Mouse (Mus musculus) limb, embryonic 14.5 days (tissue): ENCODE results near the gene Nol11. TPM values are rescaled to one million over a fixed set of nuclear protein-coding genes. Genes with fewer than 3 reads are reported as not detected.

Source experiments
- ATAC-seq: fragments of 200-750 bp; cut with Nextera tagmentation; 2 replicates; pipeline ENCODE4 v1.8.0; 2017; ENCODE audit warnings: low read depth, moderate number of reproducible peaks, moderate TSS enrichment; ENCODE audit not compliant: low FRiP score
- DNase-seq: peaks from one replicate; pipeline ENCODE4 v3.0.0-alpha.2; 2015; ENCODE audit warnings: low spot score
- H3K27ac ChIP-seq: fragments of 300-500 bp; sonication (generic); replicated peaks from 2 replicates; pipeline ENCODE4 v1.5.1; 2014; ENCODE audit warnings: low read depth, mild to moderate bottlenecking, low read length, moderate library complexity, mixed read lengths
- H3K27me3 ChIP-seq: fragments of 300-500 bp; sonication (generic); 2 replicates; pipeline ENCODE4 v1.6.1; 2014; ENCODE audit warnings: low read length, mixed read lengths; ENCODE audit not compliant: control insufficient read depth, insufficient read depth
- H3K36me3 ChIP-seq: fragments of 300-500 bp; sonication (generic); 2 replicates; pipeline ENCODE4 v1.6.1; 2014; ENCODE audit warnings: mild to moderate bottlenecking, low read length, moderate library complexity, mixed read lengths; ENCODE audit not compliant: control insufficient read depth, insufficient read depth
- H3K4me1 ChIP-seq: fragments of 300-500 bp; sonication (generic); 2 replicates; pipeline ENCODE4 v1.6.1; 2014; ENCODE audit warnings: antibody characterized with exemption, low read length, mixed read lengths; ENCODE audit not compliant: control insufficient read depth, insufficient read depth
- H3K4me2 ChIP-seq: fragments of 300-500 bp; sonication (generic); replicated peaks from 2 replicates; pipeline ENCODE4 v1.6.1; 2014; ENCODE audit warnings: low read depth, mild to moderate bottlenecking, low read length, moderate library complexity; ENCODE audit not compliant: severe bottlenecking
- H3K4me3 ChIP-seq: fragments of 300-500 bp; sonication (generic); replicated peaks from 2 replicates; pipeline ENCODE4 v1.5.1; 2014; ENCODE audit warnings: low read length
- H3K9ac ChIP-seq: fragments of 300-500 bp; sonication (generic); 2 replicates; pipeline ENCODE4 v1.6.1; 2014; ENCODE audit warnings: mild to moderate bottlenecking, low read depth, low read length, moderate library complexity; ENCODE audit not compliant: severe bottlenecking
- H3K9me3 ChIP-seq: fragments of 300-500 bp; sonication (generic); 2 replicates; pipeline ENCODE4 v1.6.1; 2016; ENCODE audit warnings: low read length; ENCODE audit not compliant: control insufficient read depth
- POLR2A ChIP-seq: fragments of 200-500 bp; IDR thresholded peaks from 2 replicates; pipeline ENCODE4 v1.8.0; 2012; ENCODE audit warnings: inconsistent platforms, mild to moderate bottlenecking, moderate library complexity, borderline replicate concordance; ENCODE audit not compliant: insufficient read depth, insufficient read length; ENCODE audit errors: extremely low read depth
- WGBS: fragments of 180-500 bp; shearing (Covaris S2); extraction: QIAGEN DNeasy Blood & Tissue Kit; methylation state at CpG from one replicate; pipeline ENCODE4 v1.1.7; 2014; 5-methylcytosine and 5-hydroxymethylcytosine counted together
- polyA plus RNA-seq, 2 experiments: library from polyadenylated mRNA; depleted of rRNA in 1 of 2; stranded (reverse) in 1 of 2; unstranded in 1 of 2; fragments of >200 nt; fragmentation: Nextera tagmentation in 1 of 2; extraction: Ambion mirVana in 1 of 2; gene quantifications; 2 replicates each; pipeline versions ENCODE4 v1.2.1 to v1.2.3; 2012 to 2014

Gene Nol11
- polyA plus RNA-seq (2012; rRNA removed) = 25.3 and 28.0 TPM in 2 replicates
- polyA plus RNA-seq (2014; fragmentation: Nextera tagmentation; extraction: Ambion mirVana) = 45.4 and 53.9 TPM in 2 replicates

DNA sequence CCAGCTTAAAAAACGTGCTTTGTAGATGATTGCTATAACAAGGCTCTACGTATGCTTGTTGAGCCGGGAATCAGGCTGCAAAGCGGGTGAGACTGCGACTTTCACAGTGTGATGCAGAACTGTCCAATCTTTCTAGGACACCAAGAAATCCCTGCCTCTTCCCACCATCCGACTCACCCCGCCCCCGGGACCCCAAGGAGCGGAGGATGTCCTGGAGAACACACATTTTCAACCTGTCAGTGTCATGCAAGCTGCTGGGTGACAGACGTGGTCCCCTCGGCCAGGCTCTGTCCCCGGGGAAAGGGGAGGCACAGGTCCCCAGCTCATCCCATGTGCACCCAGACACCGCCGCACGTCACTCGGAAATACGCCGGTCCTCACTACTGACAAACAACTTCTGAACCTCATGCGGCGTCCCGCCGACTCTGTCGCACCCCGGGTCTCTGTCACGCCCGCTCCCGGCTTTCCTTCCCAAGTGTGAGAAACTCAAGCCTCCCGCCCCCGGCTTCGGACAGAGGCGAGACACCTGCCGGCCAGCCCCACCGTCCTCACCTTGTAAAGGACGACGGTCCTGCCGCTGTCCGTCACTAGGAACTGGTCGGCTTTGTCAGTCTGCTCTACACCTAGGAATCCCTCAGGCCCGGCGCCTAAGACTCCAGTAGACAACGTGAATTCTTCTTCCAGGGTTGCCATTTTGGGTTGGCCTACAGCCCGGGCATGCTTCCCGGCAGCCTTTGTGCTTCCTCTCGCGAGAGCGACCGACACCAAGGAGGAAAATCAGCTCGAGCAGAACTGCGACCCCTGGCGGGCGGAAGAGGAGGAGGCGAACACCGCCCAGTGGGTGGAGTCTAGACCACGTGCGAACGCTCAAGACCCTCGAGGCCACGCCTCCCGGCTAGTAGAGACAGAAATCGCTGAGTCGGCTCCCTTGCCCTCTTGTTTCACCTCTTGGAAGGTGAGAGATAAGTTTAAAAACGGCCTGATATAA lies at the start of gene Nol11:
Gene Nol11 (minus strand): TSS at position 817 of the 988 bp plus-strand sequence.
- peak within 1 kb of the TSS; percentile 93 for H3K9ac ChIP-seq
- peak within 1 kb of the TSS; percentile 78 for H3K4me2 ChIP-seq
- H3K4me3 ChIP-seq = peak within 1 kb of the TSS; percentile 96
- ATAC-seq (peak; percentile 98), DNase-seq (peak; percentile 96)
- peaks cover 26% of the 10 kb centered on the region for H3K36me3 ChIP-seq
- H3K4me1 ChIP-seq = 0 out of 2 replicates have a peak, but pooled peaks cover 5% of the 10 kb centered on the region
- no peaks in the 10 kb centered on the region for H3K27me3 ChIP-seq
- TF ChIP-seq POLR2A = peak; percentile 57; the same call in 1 of the 2 replicates
- peak within 1 kb of the TSS; percentile 61 for H3K27ac ChIP-seq
- WGBS = under 1% methylated on average over 62 of the region's 62 CpGs
- no peaks in the 10 kb centered on the region for H3K9me3 ChIP-seq

DNA sequence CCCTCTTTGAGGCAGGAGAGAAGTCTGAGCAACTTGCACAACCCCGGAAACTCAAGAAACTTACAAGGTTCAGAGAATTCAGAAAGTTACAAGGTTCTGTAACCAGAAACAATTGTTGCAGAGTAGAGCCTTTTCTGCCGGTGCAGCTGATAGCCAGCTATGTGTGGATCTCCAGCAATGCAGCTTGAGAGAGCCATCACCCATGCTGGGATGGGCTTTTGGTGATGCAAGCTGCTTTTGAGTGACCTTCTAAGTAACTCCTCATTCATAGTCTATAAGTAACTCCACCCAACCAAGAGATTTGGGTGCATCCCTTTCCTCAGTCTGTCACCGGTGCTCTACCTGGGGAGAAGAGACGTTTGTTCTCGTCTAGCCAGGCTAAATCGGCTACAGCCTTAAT lies 49.3 kb upstream of the Nol11 start:
- ATAC-seq = no peak
- no peak overlapping the region for H3K9ac ChIP-seq
- 85% methylated on average over 6 of the region's 6 CpGs for WGBS
- H3K4me3 ChIP-seq = no peak overlapping the region
- H3K36me3 ChIP-seq = peaks cover 8% of the 10 kb centered on the region
- no peaks in the 10 kb centered on the region for H3K9me3 ChIP-seq
- H3K27ac ChIP-seq = no peak overlapping the region
- H3K27me3 ChIP-seq = no peaks in the 10 kb centered on the region
- H3K4me2 ChIP-seq = no peak overlapping the region
- no peak for TF ChIP-seq POLR2A
- H3K4me1 ChIP-seq = no peaks in the 10 kb centered on the region
- DNase-seq = no peak

DNA sequence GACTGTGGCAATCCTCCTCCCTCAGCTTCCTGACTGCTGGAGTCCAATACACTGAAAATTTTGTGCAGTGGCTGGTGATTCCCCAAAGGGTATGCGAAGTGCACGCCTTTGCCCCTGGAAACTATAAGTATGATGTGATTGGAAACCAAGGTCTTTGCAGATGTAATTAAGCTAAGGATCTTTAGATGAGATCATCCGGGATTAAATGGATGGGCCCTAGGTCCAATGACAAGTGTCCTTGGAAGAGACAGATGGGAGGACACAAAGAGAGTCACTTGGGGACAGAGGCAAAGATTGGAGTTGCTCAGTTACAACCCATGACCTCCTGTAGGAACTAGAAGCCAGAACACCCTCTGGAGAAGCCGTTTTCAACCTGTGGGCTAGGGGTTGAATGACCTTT lies 48.4 kb upstream of the Nol11 start:
- TF ChIP-seq POLR2A = no peak
- Histone ChIP-seq H3K9me3 (no peaks in the 10 kb centered on the region), H3K4me3 (no peak overlapping the region), H3K4me1 (no peaks in the 10 kb centered on the region), H3K9ac (no peak overlapping the region), H3K27me3 (no peaks in the 10 kb centered on the region), H3K36me3 (peaks cover 18% of the 10 kb centered on the region), H3K4me2 (no peak overlapping the region), H3K27ac (no peak overlapping the region)
- WGBS = 92% methylated on average over 4 of the region's 4 CpGs
- DNase-seq (no peak), ATAC-seq (no peak)

DNA sequence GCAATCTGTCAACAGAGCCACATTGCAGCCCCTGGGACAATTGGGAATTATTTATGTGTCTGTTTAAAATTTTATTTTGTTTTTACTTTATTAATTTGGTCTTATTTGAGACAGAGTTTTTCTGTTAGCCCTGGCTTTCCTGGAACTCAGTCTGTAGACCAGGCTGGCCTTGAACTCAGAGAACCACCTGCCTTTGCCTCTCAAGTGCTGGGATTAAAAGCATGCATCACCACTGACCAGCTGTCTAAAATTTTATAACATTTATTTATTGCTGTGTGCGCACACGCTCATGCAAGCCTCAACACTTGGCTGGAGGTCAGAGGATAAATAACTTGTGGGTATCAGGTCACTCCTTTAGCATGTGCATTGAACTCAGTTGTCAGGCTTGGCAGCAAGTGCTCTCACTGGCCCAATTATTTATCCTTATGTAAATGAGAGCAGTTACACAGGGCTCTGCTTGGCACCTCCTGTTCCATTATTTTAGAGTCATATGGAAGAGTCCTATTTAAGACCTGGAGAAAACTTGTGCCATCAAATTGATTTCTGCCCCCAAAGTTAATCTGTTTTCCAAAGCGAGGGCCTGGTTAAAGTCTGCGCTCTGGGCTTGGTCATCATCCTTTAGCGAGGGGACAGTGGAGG lies 44.2 kb upstream of the Nol11 start:
- H3K27me3 ChIP-seq = no peaks in the 10 kb centered on the region
- ATAC-seq (peak; percentile 47; the same call in 1 of the 2 replicates), DNase-seq (no peak)
- H3K9me3 ChIP-seq = no peaks in the 10 kb centered on the region
- 0 out of 2 replicates have a peak, but pooled peaks cover 3% of the 10 kb centered on the region for H3K4me1 ChIP-seq
- 81% methylated on average over 5 of the region's 5 CpGs for WGBS
- H3K36me3 ChIP-seq = peaks cover 35% of the 10 kb centered on the region
- no peak overlapping the region for H3K4me2 ChIP-seq
- TF ChIP-seq POLR2A = no peak
- H3K9ac ChIP-seq = no peak overlapping the region
- no peak overlapping the region for H3K27ac ChIP-seq
- H3K4me3 ChIP-seq = no peak overlapping the region

DNA sequence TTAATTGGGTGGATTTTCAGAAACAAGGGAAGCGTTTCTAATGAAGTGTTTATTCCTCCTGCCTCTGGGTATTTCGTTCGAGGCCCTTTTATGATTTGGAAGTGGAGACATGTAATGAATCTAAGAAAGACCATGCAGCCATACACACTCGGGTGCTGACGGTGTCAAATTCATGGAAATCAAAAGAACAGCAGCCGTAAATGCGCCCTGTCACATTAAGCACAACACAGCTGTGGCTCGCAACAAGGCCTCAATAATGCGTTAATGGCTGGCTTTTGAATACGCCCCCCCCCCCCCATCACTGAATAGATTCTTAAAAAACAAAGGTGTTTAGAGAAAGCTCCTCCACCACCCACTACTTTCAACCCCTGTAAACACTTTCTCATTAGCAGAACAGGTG lies 40.9 kb upstream of the Nol11 start:
- Histone ChIP-seq H3K36me3 (peaks cover 44% of the 10 kb centered on the region), H3K27me3 (no peaks in the 10 kb centered on the region), H3K4me3 (no peak overlapping the region), H3K9me3 (no peaks in the 10 kb centered on the region), H3K4me2 (no peak overlapping the region), H3K9ac (no peak overlapping the region), H3K27ac (no peak overlapping the region), H3K4me1 (0 out of 2 replicates have a peak, but pooled peaks cover 3% of the 10 kb centered on the region)
- ATAC-seq = no peak
- no peak for DNase-seq
- TF ChIP-seq POLR2A = no peak
- 22% methylated on average over 10 of the region's 10 CpGs for WGBS
